Mouse (Mus musculus) heart, embryonic 16.5 days (tissue): ENCODE measurements around the gene Orc5. TPM values are rescaled to one million over a fixed set of nuclear protein-coding genes. Genes with fewer than 3 reads are reported as not detected.
"Not testable (repeated sequence)": the region's sequence is repeated elsewhere in the genome, so short reads cannot be mapped to it uniquely, and the experiment has no call there.

Source experiments
- ATAC-seq: fragments of 200-750 bp; cut with Nextera tagmentation; replicated peaks from 2 replicates; pipeline ENCODE4 v1.8.0; 2017; ENCODE audit warnings: moderate number of reproducible peaks; ENCODE audit not compliant: insufficient read depth, low FRiP score; ENCODE audit errors: extremely low read depth
- H3K27ac ChIP-seq: fragments of 300-500 bp; sonication (generic); 2 replicates; pipeline ENCODE4 v1.5.1; 2014; ENCODE audit warnings: mild to moderate bottlenecking, low read length, control low read depth, moderate library complexity
- H3K27me3 ChIP-seq: fragments of 300-500 bp; sonication (generic); 2 replicates; pipeline ENCODE4 v1.6.1; 2014; ENCODE audit warnings: low read length, mixed read lengths; ENCODE audit not compliant: control insufficient read depth, insufficient read depth
- H3K36me3 ChIP-seq: fragments of 300-500 bp; sonication (generic); 2 replicates; pipeline ENCODE4 v1.6.1; 2014; ENCODE audit not compliant: control insufficient read depth, insufficient read depth
- H3K4me1 ChIP-seq: fragments of 300-500 bp; sonication (generic); 2 replicates; pipeline ENCODE4 v1.6.1; 2014; ENCODE audit warnings: low read length, mixed read lengths; ENCODE audit not compliant: control insufficient read depth, insufficient read depth
- H3K4me2 ChIP-seq: fragments of 300-500 bp; sonication (generic); 2 replicates; pipeline ENCODE4 v1.6.1; 2014; ENCODE audit warnings: low read depth, mild to moderate bottlenecking, control low read depth, low read length
- H3K4me3 ChIP-seq: fragments of 300-500 bp; sonication (generic); 2 replicates; pipeline ENCODE4 v1.5.1; 2014; ENCODE audit warnings: mild to moderate bottlenecking, control low read depth, low read length
- H3K9ac ChIP-seq: fragments of 300-500 bp; sonication (generic); 2 replicates; pipeline ENCODE4 v1.6.1; 2014; ENCODE audit warnings: low read length, control low read depth
- H3K9me3 ChIP-seq: fragments of 300-500 bp; sonication (generic); replicated peaks from 2 replicates; pipeline ENCODE4 v1.6.1; 2016; ENCODE audit warnings: low read length; ENCODE audit not compliant: control insufficient read depth
- WGBS: fragments of 180-500 bp; shearing (Covaris S2); extraction: QIAGEN DNeasy Blood & Tissue Kit; methylation state at CpG from one replicate; pipeline ENCODE4 v1.1.7; 2014; 5-methylcytosine and 5-hydroxymethylcytosine counted together
- polyA plus RNA-seq: library from polyadenylated mRNA; unstranded; fragments of >200 nt; fragmentation: Nextera tagmentation; extraction: Ambion mirVana; gene quantifications from 2 replicates; pipeline ENCODE4 v1.2.1, GENCODE M21; 2015

Gene Orc5
- polyA plus RNA-seq, 1 experiment from 2014 or later: 29.3 TPM

- Histone ChIP-seq H3K36me3 (0 out of 2 replicates have a peak, but pooled peaks cover 3% of the 10 kb centered on the region), H3K4me2 (no peak overlapping the region), H3K4me1 (no peaks in the 10 kb centered on the region), H3K4me3 (no peak overlapping the region), H3K27ac (no peak overlapping the region), H3K27me3 (no peaks in the 10 kb centered on the region), H3K9me3 (no peaks in the 10 kb centered on the region), H3K9ac (no peak overlapping the region)
- no peak for ATAC-seq
- 90% methylated on average over 5 of the region's 5 CpGs for WGBS
Measured at GRCm38 (mm10) chr5:22482567-22482966, 67.7 kb downstream of the Orc5 start.

- not testable (repeated sequence) for H3K9ac ChIP-seq, H3K4me2 ChIP-seq, H3K27me3 ChIP-seq, ATAC-seq, H3K4me3 ChIP-seq, H3K36me3 ChIP-seq, H3K9me3 ChIP-seq, H3K4me1 ChIP-seq, H3K27ac ChIP-seq
- WGBS: 95% methylated on average over 5 of the region's 11 CpGs
Measured at GRCm38 (mm10) chr5:22472445-22472844, 77.8 kb downstream of the Orc5 start.

GRCm38 (mm10) chr5:22471243-22471642 lies 79.0 kb downstream of the Orc5 start:
- H3K27me3 ChIP-seq: no peaks in the 10 kb centered on the region
- H3K4me1 ChIP-seq: no peaks in the 10 kb centered on the region
- no peak overlapping the region for H3K9ac ChIP-seq
- H3K27ac ChIP-seq: no peak overlapping the region
- no peak overlapping the region for H3K4me3 ChIP-seq
- 82% methylated on average over 4 of the region's 4 CpGs for WGBS
- no peak overlapping the region for H3K4me2 ChIP-seq
- no peak for ATAC-seq
- no peaks in the 10 kb centered on the region for H3K9me3 ChIP-seq
- H3K36me3 ChIP-seq: no peaks in the 10 kb centered on the region

GRCm38 (mm10) chr5:22452871-22453661 lies 97.2 kb downstream of the Orc5 start:
- Histone ChIP-seq H3K4me2 (no peak overlapping the region), H3K9ac (no peak overlapping the region), H3K27ac (no peak overlapping the region), H3K4me1 (no peaks in the 10 kb centered on the region), H3K36me3 (no peaks in the 10 kb centered on the region), H3K9me3 (no peaks in the 10 kb centered on the region), H3K27me3 (no peaks in the 10 kb centered on the region), H3K4me3 (no peak overlapping the region)
- 81% methylated on average over 15 of the region's 15 CpGs for WGBS
- ATAC-seq: no peak

GRCm38 (mm10) chr5:22452452-22452851 lies 97.8 kb downstream of the Orc5 start:
- no peak overlapping the region for H3K4me2 ChIP-seq
- no peaks in the 10 kb centered on the region for H3K9me3 ChIP-seq
- H3K9ac ChIP-seq: no peak overlapping the region
- H3K4me3 ChIP-seq: no peak overlapping the region
- H3K4me1 ChIP-seq: no peaks in the 10 kb centered on the region
- no peaks in the 10 kb centered on the region for H3K27me3 ChIP-seq
- WGBS: 79% methylated on average over 9 of the region's 9 CpGs
- no peak for ATAC-seq
- no peaks in the 10 kb centered on the region for H3K36me3 ChIP-seq
- H3K27ac ChIP-seq: no peak overlapping the region

GRCm38 (mm10) chr5:22451764-22452163 lies 98.5 kb downstream of the Orc5 start:
- whole genome bisulfite sequencing: 52% methylated on average over 3 of the region's 3 CpGs
- no peaks in the 10 kb centered on the region for H3K9me3 ChIP-seq
- H3K36me3 ChIP-seq: no peaks in the 10 kb centered on the region
- H3K27ac ChIP-seq: no peak overlapping the region
- no peaks in the 10 kb centered on the region for H3K27me3 ChIP-seq
- H3K9ac ChIP-seq: no peak overlapping the region
- no peak overlapping the region for H3K4me3 ChIP-seq
- H3K4me2 ChIP-seq: no peak overlapping the region
- no peaks in the 10 kb centered on the region for H3K4me1 ChIP-seq
- no peak for ATAC-seq

- H3K27ac ChIP-seq: no peak overlapping the region
- H3K9ac ChIP-seq: no peak overlapping the region
- 48% methylated on average over 3 of the region's 3 CpGs for WGBS
- H3K4me1 ChIP-seq: no peaks in the 10 kb centered on the region
- H3K4me2 ChIP-seq: no peak overlapping the region
- no peaks in the 10 kb centered on the region for H3K36me3 ChIP-seq
- no peaks in the 10 kb centered on the region for H3K9me3 ChIP-seq
- no peaks in the 10 kb centered on the region for H3K27me3 ChIP-seq
- no peak overlapping the region for H3K4me3 ChIP-seq
- no peak for ATAC-seq
Measured at GRCm38 (mm10) chr5:22449492-22449891, 100.7 kb downstream of the Orc5 start.

Other genes starting within 250 kb of the Orc5 start
- 1.9 and 2.6 TPM in 2 replicates for gene Reln, start 205.7 kb downstream of the Orc5 start, polyA plus RNA-seq
- 0.05 TPM in 1 of 2 replicates, not detected in the other for gene Lhfpl3, start 195.6 kb upstream of the Orc5 start, polyA plus RNA-seq